Mouse (Mus musculus) heart, adult 9 months (tissue): Measurements from ENCODE around the gene Gm11032.
A peak's percentile ranks its signal among the peaks of the same experiment; 100 is the strongest.
"Not testable (repeated sequence)": the region's sequence is repeated elsewhere in the genome, so short reads cannot be mapped to it uniquely, and the experiment has no call there.

Experiments
- DNase-seq, 2 experiments: peaks; one replicate each; pipeline ENCODE4 v3.0.0; 2022; ENCODE audit warnings: low spot score in 2 of 2

Gm11032 gene

GRCm38 (mm10) chr11:4620017-4620485, at the start of gene Gm11032:
Gene Gm11032 (plus strand): TSS chr11:4620067.
- DNase-seq: no peak

GRCm38 (mm10) chr11:4571491-4571901, 48.4 kb upstream of the Gm11032 start:
- DNase-seq: peak; percentile 18 to 54

GRCm38 (mm10) chr11:4576090-4576732, 43.7 kb upstream of the Gm11032 start:
- not testable (repeated sequence) for DNase-seq

- DNase-seq: no peak
Observed at GRCm38 (mm10) chr11:4577079-4577478, 42.8 kb upstream of the Gm11032 start.

GRCm38 (mm10) chr11:4578682-4579081, 41.2 kb upstream of the Gm11032 start:
- DNase-seq: peak; percentile 41 to 65

- DNase-seq: no peak
Observed at GRCm38 (mm10) chr11:4591811-4592210, 28.1 kb upstream of the Gm11032 start.

GRCm38 (mm10) chr11:4593491-4593848, 26.4 kb upstream of the Gm11032 start:
- DNase-seq: no peak

GRCm38 (mm10) chr11:4593849-4594607, 25.8 kb upstream of the Gm11032 start:
- peak; percentile 47 to 51 for DNase-seq

GRCm38 (mm10) chr11:4594608-4595500, 25.0 kb upstream of the Gm11032 start, which contains the start of gene Mtmr3:
Gene Mtmr3 (minus strand): TSS chr11:4594863.
- DNase-seq: peak; percentile 92 to 94

- no peak for DNase-seq
Observed at GRCm38 (mm10) chr11:4598411-4598810, 21.5 kb upstream of the Gm11032 start.

GRCm38 (mm10) chr11:4599916-4600315, 20.0 kb upstream of the Gm11032 start:
- no peak for DNase-seq

- DNase-seq: no peak
Observed at GRCm38 (mm10) chr11:4601890-4602289, 18.0 kb upstream of the Gm11032 start.

- peak; percentile 60 to 63 for DNase-seq
Observed at GRCm38 (mm10) chr11:4602691-4603441, 17.0 kb upstream of the Gm11032 start.

- no peak for DNase-seq
Observed at GRCm38 (mm10) chr11:4604441-4604840, 15.4 kb upstream of the Gm11032 start.

GRCm38 (mm10) chr11:4605414-4605813, 14.5 kb upstream of the Gm11032 start:
- peak in 1 of 2 experiments; percentile 43 for DNase-seq

- DNase-seq: peak in 1 of 2 experiments; percentile 41
Observed at GRCm38 (mm10) chr11:4606541-4606940, 13.3 kb upstream of the Gm11032 start.

- no peak for DNase-seq
Observed at GRCm38 (mm10) chr11:4611904-4612303, 8.0 kb upstream of the Gm11032 start.

GRCm38 (mm10) chr11:4620501-4621108, 738 bp downstream of the Gm11032 start:
- peak; percentile 68 to 81 for DNase-seq

GRCm38 (mm10) chr11:4621866-4622265, 2.0 kb downstream of the Gm11032 start:
- no peak for DNase-seq

- no peak for DNase-seq
Observed at GRCm38 (mm10) chr11:4622442-4622986, 2.6 kb downstream of the Gm11032 start.
